Mouse (Mus musculus): Measurements from ENCODE around the gene Prkcz.

The Prkcz gene

GRCm38 (mm10) chr4:155221106-155221505 lies 140.1 kb downstream of the Prkcz start:
- DNase-seq (ENCODE audit: low read depth in 1 of 2, low spot score in 2 of 2): no peak

GRCm38 (mm10) chr4:155220213-155221100 lies 140.7 kb downstream of the Prkcz start:
- no peak for DNase-seq (ENCODE audit: low read depth in 1 of 2, low spot score in 2 of 2)

- no peak for DNase-seq (ENCODE audit: low read depth in 1 of 2, low spot score in 2 of 2)
Measured at GRCm38 (mm10) chr4:155219271-155220212, 141.6 kb downstream of the Prkcz start.

- no peak for DNase-seq (ENCODE audit: low read depth in 1 of 2, low spot score in 2 of 2)
Measured at GRCm38 (mm10) chr4:155218104-155218732, 142.9 kb downstream of the Prkcz start.

GRCm38 (mm10) chr4:155217241-155218103 lies 143.7 kb downstream of the Prkcz start:
- DNase-seq (ENCODE audit: low read depth in 1 of 2, low spot score in 2 of 2): peak in 1 of 2 experiments; percentile 47

GRCm38 (mm10) chr4:155215773-155216630 lies 145.2 kb downstream of the Prkcz start:
- no peak for DNase-seq (ENCODE audit: low read depth in 1 of 2, low spot score in 2 of 2)

GRCm38 (mm10) chr4:155215203-155215602 lies 146.0 kb downstream of the Prkcz start:
- DNase-seq (ENCODE audit: low read depth in 1 of 2, low spot score in 2 of 2): no peak

- DNase-seq (ENCODE audit: low read depth in 1 of 2, low spot score in 2 of 2): no peak
Measured at GRCm38 (mm10) chr4:155214793-155215192, 146.4 kb downstream of the Prkcz start.

GRCm38 (mm10) chr4:155214188-155214587 lies 147.0 kb downstream of the Prkcz start:
- DNase-seq (ENCODE audit: low read depth in 1 of 2, low spot score in 2 of 2): no peak

GRCm38 (mm10) chr4:155213752-155214054 lies 147.5 kb downstream of the Prkcz start:
- no peak for DNase-seq (ENCODE audit: low read depth in 1 of 2, low spot score in 2 of 2)

GRCm38 (mm10) chr4:155213052-155213751 lies 148.0 kb downstream of the Prkcz start:
- no peak for DNase-seq (ENCODE audit: low read depth in 1 of 2, low spot score in 2 of 2)

Data from monocyte, adult 2 months (primary cell).